Mouse (Mus musculus) activated CD4-positive, CD25-positive, alpha-beta regulatory T cell, adult 4 months (primary cell): ENCODE results near the gene Lmod2. TPM values are rescaled to one million over a fixed set of nuclear protein-coding genes. Genes with fewer than 3 reads are reported as not detected.

Experiments used
- ATAC-seq: one replicate; pipeline ENCODE4 v1.8.0; 2017
- polyA plus RNA-seq, 2 experiments: library from polyadenylated mRNA; unstranded; fragments of 100-300 nt; shearing (Covaris generic); gene quantifications; one replicate each; pipeline ENCODE4 v1.2.1; 2017

Gene Lmod2
- polyA plus RNA-seq, 2 experiments from 2014 or later: not detected

DNA sequence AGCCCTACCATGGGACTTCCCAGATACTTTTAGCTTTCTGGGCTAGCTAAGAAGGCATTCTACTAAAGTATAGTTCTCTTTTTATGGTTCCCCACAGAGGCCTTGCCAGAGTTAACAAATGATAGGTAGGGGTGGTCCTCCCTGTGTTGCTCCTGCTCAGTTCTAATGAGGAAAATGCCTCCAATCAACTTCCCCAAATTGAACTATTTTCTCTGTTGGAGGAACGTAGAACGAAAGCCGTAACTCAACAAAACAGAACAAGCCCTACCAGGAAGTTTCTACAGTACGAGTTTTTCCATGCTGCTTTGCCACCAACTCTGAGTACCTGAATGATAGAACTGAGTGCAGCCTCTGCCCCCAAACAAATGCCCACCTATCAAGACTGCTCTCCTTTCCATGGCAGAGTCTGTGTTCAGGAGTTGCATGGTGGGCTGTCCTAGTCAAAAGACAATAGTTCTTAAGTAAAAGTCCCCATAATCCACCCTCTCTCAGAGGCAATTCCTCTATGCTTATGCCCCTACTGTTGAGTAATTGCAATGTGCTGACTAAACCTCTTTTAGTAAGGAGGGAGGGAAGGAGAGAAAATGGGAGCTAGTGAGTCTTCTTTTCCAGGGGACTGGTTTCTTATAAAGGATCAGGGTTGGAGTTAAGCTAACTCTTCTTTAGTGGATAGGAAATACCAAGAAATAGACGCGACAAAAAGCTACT is 47.9 kb downstream of the Lmod2 start:
- ATAC-seq: no peak

DNA sequence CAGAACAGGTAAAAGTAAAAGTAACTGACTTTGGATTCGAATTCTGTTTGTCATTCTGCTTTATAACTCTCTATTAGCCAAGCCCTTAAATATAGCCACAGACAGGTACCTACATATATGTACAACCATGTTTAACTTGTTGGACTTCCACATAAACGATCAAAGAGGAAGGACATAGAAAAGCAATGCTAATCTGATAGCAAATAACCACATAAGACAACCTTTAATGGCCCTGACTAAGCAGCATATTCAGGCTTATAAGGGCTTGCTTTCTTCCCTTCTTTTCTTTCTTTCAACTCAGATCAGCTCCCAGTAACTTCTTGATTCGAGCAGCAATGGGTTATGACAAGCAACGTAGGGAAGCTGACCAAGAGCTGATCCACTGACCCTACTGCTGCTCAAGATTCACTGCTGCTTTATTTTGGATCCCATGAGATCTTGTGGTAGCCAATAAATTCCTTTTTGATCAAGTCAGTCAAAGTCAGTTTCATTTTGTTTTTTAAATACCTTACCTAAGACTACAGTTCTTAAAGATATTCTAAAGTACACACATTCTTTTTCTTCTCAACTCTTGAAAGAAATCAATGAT is 49.6 kb downstream of the Lmod2 start:
- no peak for ATAC-seq

DNA sequence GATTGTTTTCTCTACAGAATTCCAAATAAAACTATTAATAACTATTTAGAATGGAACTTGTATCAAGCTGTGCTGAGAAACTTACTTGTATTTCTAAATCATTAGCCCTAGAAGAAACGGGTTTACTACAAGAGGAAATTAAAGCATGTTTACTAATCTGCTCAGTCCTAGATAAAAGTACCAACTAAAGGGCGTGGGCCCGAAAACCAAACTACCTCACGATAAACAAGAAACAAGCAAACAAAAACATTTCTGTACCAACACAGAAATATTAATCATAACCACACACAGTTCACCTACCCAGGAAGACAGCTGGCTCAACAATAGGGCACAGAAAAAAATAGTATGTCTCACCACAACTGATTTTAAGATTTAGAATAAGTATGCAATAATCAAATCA is 50.8 kb downstream of the Lmod2 start:
- ATAC-seq: no peak

DNA sequence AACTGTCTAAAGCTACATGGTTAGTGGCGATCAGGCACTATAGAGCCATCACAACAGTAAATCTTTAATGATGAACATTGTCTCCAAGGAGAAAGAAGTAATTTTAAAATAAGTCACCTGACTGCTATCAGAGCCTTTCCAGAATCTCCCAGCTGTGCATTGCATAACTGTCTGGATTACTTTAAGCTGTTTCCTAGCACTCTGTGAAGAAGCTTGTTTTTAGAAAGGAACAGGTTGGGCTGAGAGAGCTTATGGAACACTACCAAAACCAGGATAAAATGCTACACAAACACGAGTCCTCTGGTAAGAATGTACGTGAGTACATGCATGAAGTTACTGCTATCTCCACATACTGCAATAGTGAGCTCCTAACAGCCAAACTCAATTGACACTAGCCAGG is 53.2 kb downstream of the Lmod2 start:
- ATAC-seq: no peak

DNA sequence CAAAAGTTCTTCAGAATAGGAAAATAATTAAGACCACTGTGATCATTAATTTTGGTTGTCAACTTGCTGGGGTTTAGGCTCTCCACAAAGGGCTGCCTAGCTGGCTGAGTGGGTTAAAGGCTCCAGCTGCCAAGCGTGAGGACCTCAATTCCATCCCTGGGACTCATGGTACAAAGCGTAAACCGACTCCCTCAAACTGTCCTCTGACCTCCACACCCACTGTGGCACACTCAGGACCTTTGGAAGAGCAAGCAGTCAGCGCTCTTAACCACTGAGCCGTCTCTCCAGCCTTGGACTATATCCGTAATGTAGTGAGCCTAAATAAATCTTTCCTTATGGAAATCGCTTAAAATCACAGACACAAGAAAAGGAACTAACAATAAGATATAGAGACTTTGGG is 54.0 kb downstream of the Lmod2 start:
- ATAC-seq: no peak

Other genes with a start within 250 kb of the Lmod2 start
- not detected for gene Iqub, start 82.7 kb upstream of the Lmod2 start, polyA plus RNA-seq
- 100 to 1,000 TPM; 167 to 191 TPM for gene Ndufa5, start 69.7 kb upstream of the Lmod2 start, polyA plus RNA-seq
- not detected for gene Asb15, start 69.6 kb upstream of the Lmod2 start, polyA plus RNA-seq
- 10 to 100 TPM; 13.2 to 16.1 TPM for gene Wasl, start 67.2 kb downstream of the Lmod2 start, polyA plus RNA-seq
- not detected for gene Hyal6, start 135.5 kb downstream of the Lmod2 start, polyA plus RNA-seq
- gene Hyal4, start 150.6 kb downstream of the Lmod2 start, polyA plus RNA-seq: not detected
- under 1 TPM in 1 of 2 experiments, not detected in 1; 0.25 TPM for gene Spam1, start 193.4 kb downstream of the Lmod2 start, polyA plus RNA-seq